Mouse (Mus musculus) kidney, adult 2 months (tissue): ENCODE measurements around the gene Snrpn. TPM values are rescaled to one million over a fixed set of nuclear protein-coding genes. Genes with fewer than 3 reads are reported as not detected.

Experiments used
- DNase-seq: peaks from one replicate; pipeline ENCODE4 v3.0.0; 2021
- H3K27ac ChIP-seq: fragments of 200-500 bp; 2 replicates; pipeline ENCODE4 v1.5.1; 2012; ENCODE audit warnings: low read depth, low read length, control low read depth, inconsistent platforms; ENCODE audit not compliant: insufficient read depth
- H3K27me3 ChIP-seq: fragments of 200-500 bp; replicated peaks from 2 replicates; pipeline ENCODE4 v1.6.1; 2012; ENCODE audit warnings: mild to moderate bottlenecking, moderate library complexity, low read length, inconsistent platforms; ENCODE audit not compliant: control insufficient read depth, insufficient read depth
- H3K36me3 ChIP-seq: fragments of 200-500 bp; 2 replicates; pipeline ENCODE4 v1.6.1; 2012; ENCODE audit warnings: mild to moderate bottlenecking, moderate library complexity, low read length, inconsistent platforms; ENCODE audit not compliant: control insufficient read depth, insufficient read depth
- H3K4me1 ChIP-seq: fragments of 200-500 bp; 2 replicates; pipeline ENCODE4 v1.6.1; 2011; ENCODE audit warnings: low read length; ENCODE audit not compliant: control insufficient read depth, insufficient read depth
- H3K4me3 ChIP-seq: fragments of 200-500 bp; 2 replicates; pipeline ENCODE4 v1.5.1; 2011; ENCODE audit warnings: mild to moderate bottlenecking, low read depth, low read length, control low read depth; ENCODE audit not compliant: insufficient read depth
- CTCF ChIP-seq: fragments of 200-500 bp; conservative IDR thresholded peaks from 2 replicates; pipeline ENCODE4 v1.5.1; 2011; ENCODE audit warnings: low read depth, mild to moderate bottlenecking, control low read depth, low read length, moderate library complexity, mixed read lengths; ENCODE audit not compliant: insufficient read depth, insufficient read length
- POLR2A ChIP-seq: fragments of 200-500 bp; IDR thresholded peaks from one replicate; pipeline ENCODE4 v1.6.1; 2011; ENCODE audit warnings: low read depth, low read length, control low read depth
- WGBS: fragments of 180-500 bp; shearing (Covaris S2); methylation state at CpG from one replicate; pipeline ENCODE4 v1.1.7; 2018; 5-methylcytosine and 5-hydroxymethylcytosine counted together
- polyA plus RNA-seq: library from polyadenylated mRNA; depleted of rRNA; stranded (reverse); fragments of >200 nt; gene quantifications from 2 replicates; pipeline ENCODE4 v1.2.3, GENCODE M21; 2012

Gene Snrpn
- polyA plus RNA-seq, 1 experiment: 22.3 TPM

- TF ChIP-seq CTCF (no peak), POLR2A (no peak)
- DNase-seq: no peak
These were observed 63.7 kb downstream of the Snrpn start for GRCm38 (mm10) chr7:60076301-60076700.

DNA sequence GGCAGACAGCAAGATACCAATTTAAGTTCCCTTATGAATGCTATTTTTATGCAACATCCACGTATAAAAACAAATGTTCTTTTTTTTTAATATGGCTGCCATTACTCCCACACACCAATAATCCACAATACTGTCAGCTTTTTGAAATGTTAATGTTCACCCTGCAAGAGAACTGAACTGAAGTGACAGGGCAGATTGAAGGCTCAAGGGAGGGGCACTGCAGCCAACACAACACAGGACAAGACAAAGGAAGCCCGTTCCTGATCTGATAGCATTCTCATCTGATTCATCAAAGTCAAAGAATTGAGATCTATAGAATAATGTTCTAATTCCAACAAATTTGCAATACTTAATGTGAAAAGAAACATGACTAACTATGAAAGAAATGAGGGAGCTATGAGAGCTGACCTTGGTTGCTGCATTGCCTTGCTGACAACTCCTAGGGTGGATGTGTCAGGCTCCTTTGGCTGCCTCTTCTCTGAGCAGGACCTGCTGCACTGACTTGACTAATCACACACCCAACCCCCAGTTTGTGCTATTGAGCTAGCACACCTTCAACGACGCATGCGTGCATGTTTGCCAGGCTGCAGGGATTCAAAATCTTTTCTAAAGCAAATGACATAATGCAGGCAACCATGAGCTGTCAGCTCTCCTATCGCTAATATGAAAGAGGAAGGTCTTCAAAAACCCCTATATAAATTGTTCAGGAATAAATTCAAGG lies 92.4 kb downstream of the Snrpn start:
- no peak for TF ChIP-seq POLR2A
- no peak for TF ChIP-seq CTCF
- Histone ChIP-seq H3K4me1 (no peaks in the 10 kb centered on the region), H3K27me3 (no peaks in the 10 kb centered on the region), H3K4me3 (no peak overlapping the region), H3K27ac (no peak overlapping the region), H3K36me3 (no peaks in the 10 kb centered on the region)
- no peak for DNase-seq
- WGBS: 78% methylated on average over 6 of the region's 6 CpGs

More at GRCm38 (mm10) chr7:60076301-60076700, 63.7 kb downstream of the Snrpn start:
- WGBS: 63% methylated on average over 2 of the region's 2 CpGs
- Histone ChIP-seq H3K4me1 (no peaks in the 10 kb centered on the region), H3K36me3 (no peaks in the 10 kb centered on the region), H3K4me3 (no peak overlapping the region), H3K27ac (no peak overlapping the region), H3K27me3 (no peaks in the 10 kb centered on the region)

DNA sequence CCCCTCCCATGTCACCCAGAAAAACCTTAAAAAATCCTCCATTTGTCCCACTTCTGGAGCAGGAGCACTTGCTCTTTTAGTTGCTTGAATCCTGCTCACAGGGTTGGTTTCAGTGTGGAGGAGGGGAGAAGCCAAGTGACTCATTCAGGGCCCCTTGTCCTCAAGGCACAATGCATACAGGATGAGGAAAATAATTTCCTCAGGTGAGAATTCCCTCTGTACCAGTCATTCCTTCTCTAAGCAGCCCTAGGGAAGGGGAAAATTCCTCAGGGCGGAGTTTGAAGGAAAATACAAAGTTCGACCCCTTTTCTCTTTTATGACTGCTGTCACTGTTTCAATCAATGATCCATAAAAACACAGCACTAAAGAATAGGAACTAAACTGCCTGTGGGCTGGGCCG lies 126.8 kb downstream of the Snrpn start:
- no peak overlapping the region for H3K27ac ChIP-seq
- H3K4me3 ChIP-seq: no peak overlapping the region
- WGBS: 48% methylated on average over 3 of the region's 3 CpGs
- H3K4me1 ChIP-seq: no peaks in the 10 kb centered on the region
- no peaks in the 10 kb centered on the region; the same call in 1 of the 2 replicates for H3K27me3 ChIP-seq
- no peaks in the 10 kb centered on the region for H3K36me3 ChIP-seq
- no peak for DNase-seq
- TF ChIP-seq CTCF (no peak), POLR2A (no peak)

- TF ChIP-seq CTCF (no peak), POLR2A (no peak)
- Histone ChIP-seq H3K4me1 (no peaks in the 10 kb centered on the region), H3K27me3 (no peaks in the 10 kb centered on the region), H3K4me3 (no peak overlapping the region), H3K27ac (no peak overlapping the region), H3K36me3 (no peaks in the 10 kb centered on the region)
- DNase-seq: peak; percentile 2
- WGBS: 38% methylated on average over 3 of the region's 3 CpGs
These were observed 132.2 kb downstream of the Snrpn start for GRCm38 (mm10) chr7:60007727-60008360.

GRCm38 (mm10) chr7:60006262-60006661 lies 133.8 kb downstream of the Snrpn start:
- H3K27ac ChIP-seq: no peak overlapping the region
- H3K27me3 ChIP-seq: no peaks in the 10 kb centered on the region
- DNase-seq: no peak
- TF ChIP-seq CTCF (no peak), POLR2A (no peak)
- H3K4me1 ChIP-seq: no peaks in the 10 kb centered on the region
- H3K4me3 ChIP-seq: no peak overlapping the region
- no peaks in the 10 kb centered on the region for H3K36me3 ChIP-seq
- 70% methylated on average over 2 of the region's 2 CpGs for WGBS

DNA sequence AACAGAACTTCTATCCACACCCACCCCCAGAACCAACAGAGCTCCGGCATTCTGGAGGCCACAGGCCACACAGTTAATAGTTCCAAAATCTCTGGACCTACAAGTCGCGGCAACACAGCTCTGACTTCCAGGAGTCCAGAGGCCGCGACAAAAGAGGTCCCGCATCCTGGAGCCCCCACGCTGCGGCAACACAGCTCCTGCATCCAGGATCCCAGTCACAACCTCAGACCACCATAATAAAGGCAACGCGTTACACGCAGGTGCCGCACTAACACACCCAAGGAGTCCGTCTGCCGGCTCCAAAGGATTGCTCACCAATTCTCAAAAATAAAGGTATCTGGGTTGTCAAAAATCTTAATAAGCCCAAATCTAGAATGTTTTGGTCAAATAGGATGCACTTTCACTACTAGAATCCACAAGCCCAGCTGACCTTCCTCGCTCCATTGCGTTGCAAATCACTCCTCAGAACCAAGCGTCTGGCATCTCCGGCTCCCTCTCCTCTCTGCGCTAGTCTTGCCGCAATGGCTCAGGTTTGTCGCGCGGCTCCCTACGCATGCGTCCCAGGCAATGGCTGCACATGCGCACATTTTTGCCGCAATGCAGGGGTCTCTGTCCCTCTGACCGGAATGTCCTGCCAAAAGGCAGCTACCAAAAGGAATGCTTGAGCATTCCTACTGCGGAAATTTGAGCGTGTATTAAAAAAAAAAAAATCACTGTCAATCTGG lies 135.3 kb downstream of the Snrpn start, which contains the start of the genes Snurf and Gm38393:
Snurf (minus strand) TSS at position 444 of the 725 bp plus-strand sequence.
Gm38393 (minus strand) TSS at position 459 of the 725 bp plus-strand sequence.
- Histone ChIP-seq H3K27ac (no peak within 1 kb of the TSS), H3K36me3 (no peaks in the 10 kb centered on the region), H3K4me3 (peak within 1 kb of the TSS; percentile 86), H3K4me1 (no peaks in the 10 kb centered on the region), H3K27me3 (no peaks in the 10 kb centered on the region)
- TF ChIP-seq CTCF: no peak
- TF ChIP-seq POLR2A: no peak
- DNase-seq: peak; percentile 78
- WGBS: 52% methylated on average over 30 of the region's 30 CpGs
